Mouse (Mus musculus): ENCODE measurements around the gene Fam207a. TPM values are rescaled to one million over a fixed set of nuclear protein-coding genes. Genes with fewer than 3 reads are reported as not detected.
A peak's percentile ranks its signal among the peaks of the same experiment; 100 is the strongest.

Gene Fam207a
- 39.1 and 40.3 TPM in 2 replicates for polyA plus RNA-seq (2015; fragmentation: Nextera tagmentation; extraction: Ambion mirVana)

DNA sequence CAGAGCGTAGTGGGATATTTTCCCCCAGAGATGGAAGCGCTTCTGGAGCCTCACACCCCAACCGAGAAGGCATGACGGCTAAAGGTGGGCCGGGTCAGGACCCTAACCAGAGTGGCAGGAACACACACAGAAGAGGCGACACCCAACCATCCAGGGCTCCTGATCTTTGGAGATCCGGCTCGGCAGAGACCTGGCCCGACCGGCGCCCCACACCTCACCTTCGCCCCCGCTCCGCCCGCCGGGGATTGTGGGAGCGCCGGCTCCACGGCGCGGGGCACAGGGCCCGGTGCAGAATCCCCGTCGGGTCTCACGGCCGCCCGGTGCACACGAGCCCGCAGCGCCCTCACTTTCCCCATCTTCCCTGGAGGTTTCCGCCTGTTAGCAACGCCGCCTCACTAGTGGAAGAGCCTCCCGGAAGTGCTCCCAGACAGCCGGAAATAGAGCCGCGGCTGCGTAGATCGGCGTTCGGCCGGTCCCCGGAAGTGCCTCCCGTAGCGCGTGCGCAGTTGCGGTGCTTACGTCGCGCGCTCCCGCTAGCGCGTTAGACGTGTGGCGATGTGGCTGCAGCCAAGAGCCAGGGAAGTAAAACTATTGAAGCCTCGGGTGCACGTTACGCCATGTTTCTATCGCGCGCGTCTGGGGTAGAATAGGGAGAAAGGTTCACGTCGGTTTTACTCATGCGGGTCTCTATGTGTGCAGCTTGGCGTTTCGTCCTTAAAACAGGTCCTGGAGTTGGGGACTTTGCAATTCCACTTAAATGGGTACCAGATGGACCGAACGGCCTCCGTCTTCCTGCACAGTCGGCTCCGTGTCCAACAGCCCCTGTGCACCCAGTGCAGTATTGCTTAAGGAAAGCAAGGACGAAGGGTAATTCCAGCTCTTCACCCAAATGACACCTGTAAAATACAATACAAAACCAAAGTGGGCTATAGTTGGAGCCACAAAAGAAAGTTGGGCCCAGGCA, at the start of gene Fam207a:
Fam207a (minus strand) TSS at position 401 of the 964 bp plus-strand sequence.
- peak within 1 kb of the TSS; percentile 62 for H3K4me3 ChIP-seq (replicated peaks)
- H3K9ac ChIP-seq: peak within 1 kb of the TSS; percentile 66
- ATAC-seq: peak; percentile 95
- H3K4me2 ChIP-seq (replicated peaks): peak within 1 kb of the TSS; percentile 89
- no peaks in the 10 kb centered on the region for H3K9me3 ChIP-seq
- H3K27ac ChIP-seq: peak within 1 kb of the TSS; percentile 63
- no peaks in the 10 kb centered on the region for H3K27me3 ChIP-seq (replicated peaks)
- WGBS: under 1% methylated on average over 75 of the region's 75 CpGs
- peaks cover 21% of the 10 kb centered on the region for H3K36me3 ChIP-seq
- H3K4me1 ChIP-seq (replicated peaks): peaks cover 17% of the 10 kb centered on the region

DNA sequence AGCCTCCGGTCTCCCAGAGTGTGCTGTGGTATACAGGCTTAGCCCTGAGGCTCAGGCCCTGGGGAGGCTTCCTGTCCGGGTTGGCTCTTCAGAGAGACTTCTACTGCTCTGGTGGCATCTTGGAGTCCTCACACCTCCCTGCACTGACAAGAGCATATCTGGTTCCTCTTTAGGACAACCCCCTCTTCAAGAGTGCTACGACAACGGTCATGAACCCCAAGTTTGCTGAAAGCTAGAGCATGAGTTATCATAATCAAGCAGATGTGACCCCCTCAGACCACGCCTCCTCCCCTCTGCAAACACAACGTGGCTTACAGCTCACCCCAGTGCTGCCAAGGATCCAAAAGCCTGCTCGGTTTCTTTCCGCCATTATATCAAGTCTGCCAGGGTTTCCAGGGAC, 49.4 kb upstream of the Fam207a start:
- Histone ChIP-seq H3K9me3 (no peaks in the 10 kb centered on the region), H3K27me3 (replicated peaks) (no peaks in the 10 kb centered on the region), H3K27ac (no peak overlapping the region), H3K36me3 (no peaks in the 10 kb centered on the region), H3K4me1 (replicated peaks) (peaks cover 14% of the 10 kb centered on the region), H3K4me2 (replicated peaks) (no peak overlapping the region), H3K9ac (no peak overlapping the region), H3K4me3 (replicated peaks) (no peak overlapping the region)
- WGBS: 78% methylated on average over 8 of the region's 8 CpGs
- ATAC-seq: no peak

DNA sequence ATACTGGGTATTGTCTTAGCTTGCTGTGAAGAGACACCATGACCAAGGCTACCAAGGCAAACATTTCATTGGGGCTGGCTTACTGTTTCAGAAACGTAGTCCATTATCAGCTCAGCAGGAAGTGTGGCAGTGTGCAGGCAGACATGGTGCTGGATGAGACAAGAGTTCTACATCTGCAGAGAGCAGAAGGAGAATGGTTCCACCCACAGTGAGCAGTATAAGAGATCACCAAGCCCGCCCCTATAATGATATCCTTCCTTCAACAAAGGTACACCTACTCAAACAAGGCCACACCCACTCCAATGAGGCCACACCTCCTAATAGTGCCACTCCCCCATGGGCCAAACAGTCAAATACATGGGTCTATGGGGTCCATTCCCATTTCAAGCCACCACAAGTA, 45.9 kb upstream of the Fam207a start:
- no peaks in the 10 kb centered on the region for H3K36me3 ChIP-seq
- no peak overlapping the region for H3K27ac ChIP-seq
- 72% methylated on average over 2 of the region's 2 CpGs for WGBS
- H3K27me3 ChIP-seq (replicated peaks): no peaks in the 10 kb centered on the region
- no peaks in the 10 kb centered on the region for H3K9me3 ChIP-seq
- H3K4me1 ChIP-seq (replicated peaks): no peaks in the 10 kb centered on the region; the same call in 1 of the 2 replicates
- no peak for ATAC-seq
- H3K4me2 ChIP-seq (replicated peaks): no peak overlapping the region
- no peak overlapping the region for H3K9ac ChIP-seq
- no peak overlapping the region for H3K4me3 ChIP-seq (replicated peaks)

DNA sequence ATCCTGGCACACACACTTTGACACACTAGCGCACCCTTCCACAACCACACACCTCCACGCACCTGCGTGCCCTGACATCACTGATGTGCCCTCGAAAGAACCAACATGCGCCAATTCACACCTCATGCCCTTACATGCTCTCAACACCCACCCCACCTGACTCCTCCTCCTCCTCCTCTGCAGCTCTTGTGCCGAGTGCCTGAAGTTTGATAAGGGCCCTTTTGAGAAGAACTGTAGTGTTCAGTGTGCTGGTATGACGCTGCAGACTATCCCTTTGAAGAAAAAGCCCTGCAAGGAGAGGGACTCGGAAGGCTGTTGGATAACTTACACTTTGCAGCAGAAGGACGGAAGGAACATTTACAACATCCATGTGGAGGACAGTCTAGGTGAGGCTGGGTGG, 45.2 kb upstream of the Fam207a start:
- H3K9me3 ChIP-seq: no peaks in the 10 kb centered on the region
- H3K27me3 ChIP-seq (replicated peaks): no peaks in the 10 kb centered on the region
- H3K9ac ChIP-seq: no peak overlapping the region
- no peaks in the 10 kb centered on the region for H3K4me1 ChIP-seq (replicated peaks)
- H3K4me3 ChIP-seq (replicated peaks): no peak overlapping the region
- no peak overlapping the region for H3K4me2 ChIP-seq (replicated peaks)
- WGBS: 83% methylated on average over 9 of the region's 9 CpGs
- no peaks in the 10 kb centered on the region for H3K36me3 ChIP-seq
- H3K27ac ChIP-seq: no peak overlapping the region
- no peak for ATAC-seq

DNA sequence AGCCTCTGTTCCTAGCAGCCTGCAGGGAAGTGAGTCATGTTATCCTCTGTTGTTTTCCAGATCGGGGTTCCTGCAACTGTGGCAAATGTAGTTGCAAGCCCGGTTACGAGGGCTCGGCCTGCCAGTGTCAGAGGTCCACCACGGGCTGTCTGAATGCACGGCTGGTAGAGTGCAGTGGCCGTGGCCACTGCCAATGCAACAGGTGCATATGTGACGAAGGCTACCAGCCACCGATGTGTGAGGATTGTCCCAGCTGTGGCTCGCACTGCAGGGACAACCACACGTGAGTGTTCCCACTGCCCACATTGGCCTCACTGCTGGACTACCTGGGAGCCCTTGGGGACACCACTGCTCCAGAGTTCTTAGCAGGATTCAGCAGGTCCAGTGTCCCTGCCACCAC, 44.5 kb upstream of the Fam207a start:
- 85% methylated on average over 11 of the region's 11 CpGs for WGBS
- no peak overlapping the region for H3K9ac ChIP-seq
- no peaks in the 10 kb centered on the region for H3K9me3 ChIP-seq
- no peak overlapping the region for H3K4me3 ChIP-seq (replicated peaks)
- H3K27ac ChIP-seq: no peak overlapping the region
- H3K4me1 ChIP-seq (replicated peaks): no peaks in the 10 kb centered on the region
- ATAC-seq: no peak
- H3K36me3 ChIP-seq: no peaks in the 10 kb centered on the region
- H3K27me3 ChIP-seq (replicated peaks): no peaks in the 10 kb centered on the region
- H3K4me2 ChIP-seq (replicated peaks): no peak overlapping the region

DNA sequence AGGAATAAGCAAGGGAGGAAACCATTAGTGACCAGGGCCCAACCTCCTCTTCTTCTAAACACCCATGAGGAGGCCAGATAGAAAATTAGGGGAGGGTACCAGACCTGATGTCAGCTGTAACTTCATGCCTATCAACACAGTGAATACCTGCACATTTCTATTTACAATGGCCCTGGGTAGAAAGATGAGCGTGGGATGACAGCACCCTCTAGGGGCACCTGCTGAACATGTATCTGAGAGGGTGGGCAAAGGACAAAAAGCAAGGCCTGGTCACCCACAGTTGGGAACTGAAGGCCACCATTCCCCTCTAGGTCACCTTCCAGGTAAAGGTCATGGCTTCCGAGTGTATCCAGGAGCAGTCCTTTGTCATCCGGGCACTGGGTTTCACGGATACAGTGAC, 42.1 kb upstream of the Fam207a start:
- Histone ChIP-seq H3K9ac (no peak overlapping the region), H3K27me3 (replicated peaks) (no peaks in the 10 kb centered on the region), H3K9me3 (no peaks in the 10 kb centered on the region), H3K4me2 (replicated peaks) (no peak overlapping the region), H3K4me1 (replicated peaks) (no peaks in the 10 kb centered on the region), H3K36me3 (no peaks in the 10 kb centered on the region), H3K4me3 (replicated peaks) (no peak overlapping the region), H3K27ac (no peak overlapping the region)
- no peak for ATAC-seq
- WGBS: 84% methylated on average over 4 of the region's 4 CpGs

DNA sequence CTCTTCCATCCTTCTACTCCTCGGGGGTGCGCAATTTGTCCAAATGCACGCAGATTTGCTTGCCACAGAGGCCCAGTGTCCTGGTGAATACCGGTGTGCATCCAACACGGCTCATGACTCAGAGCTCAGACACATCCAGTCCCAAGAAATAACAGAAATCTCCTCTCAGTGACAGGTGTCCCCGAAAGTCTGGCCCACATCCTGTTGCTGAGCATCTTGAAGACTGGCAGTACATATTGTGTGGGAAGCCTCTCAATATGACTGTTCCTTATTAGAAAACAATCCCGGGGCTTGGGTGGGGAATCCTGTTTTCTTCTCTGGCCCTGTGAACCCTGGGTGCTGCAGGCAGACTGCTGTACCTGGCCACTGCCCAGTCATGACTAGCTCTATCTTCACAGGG, 41.0 kb upstream of the Fam207a start:
- ATAC-seq: no peak
- 89% methylated on average over 7 of the region's 7 CpGs for WGBS

DNA sequence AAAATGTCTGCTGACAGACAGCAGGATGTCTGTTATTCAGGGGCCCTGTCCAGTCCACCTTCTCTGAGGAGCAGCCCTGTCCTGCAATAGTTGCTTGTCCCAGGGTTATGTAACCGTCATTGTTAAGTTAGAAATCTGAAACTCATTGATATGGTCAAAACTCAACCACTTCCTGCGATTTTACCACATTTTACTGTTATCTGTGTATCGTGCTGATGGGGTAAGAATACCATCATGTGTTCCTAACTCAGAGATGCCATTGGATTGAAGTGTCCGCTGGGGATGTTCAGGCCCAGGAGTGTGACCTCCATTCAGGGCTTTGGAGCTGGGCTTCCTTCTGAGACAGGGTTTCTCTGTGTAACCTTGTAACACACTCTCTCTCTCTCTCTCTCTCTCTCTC, 39.3 kb upstream of the Fam207a start:
- no peaks in the 10 kb centered on the region for H3K9me3 ChIP-seq
- H3K4me1 ChIP-seq (replicated peaks): no peaks in the 10 kb centered on the region
- WGBS: 84% methylated on average over 4 of the region's 4 CpGs
- no peaks in the 10 kb centered on the region for H3K27me3 ChIP-seq (replicated peaks)
- H3K36me3 ChIP-seq: no peaks in the 10 kb centered on the region
- no peak overlapping the region for H3K9ac ChIP-seq
- ATAC-seq: no peak
- no peak overlapping the region for H3K4me3 ChIP-seq (replicated peaks)
- no peak overlapping the region for H3K4me2 ChIP-seq (replicated peaks)
- no peak overlapping the region for H3K27ac ChIP-seq

More for the DNA sequence above, 41.0 kb upstream of the Fam207a start:
- no peaks in the 10 kb centered on the region for H3K36me3 ChIP-seq
- no peaks in the 10 kb centered on the region for H3K4me1 ChIP-seq (replicated peaks)
- H3K4me2 ChIP-seq (replicated peaks): no peak overlapping the region
- no peak overlapping the region for H3K4me3 ChIP-seq (replicated peaks)
- H3K9ac ChIP-seq: no peak overlapping the region
- no peak overlapping the region for H3K27ac ChIP-seq
- no peaks in the 10 kb centered on the region for H3K27me3 ChIP-seq (replicated peaks)
- H3K9me3 ChIP-seq: no peaks in the 10 kb centered on the region

DNA sequence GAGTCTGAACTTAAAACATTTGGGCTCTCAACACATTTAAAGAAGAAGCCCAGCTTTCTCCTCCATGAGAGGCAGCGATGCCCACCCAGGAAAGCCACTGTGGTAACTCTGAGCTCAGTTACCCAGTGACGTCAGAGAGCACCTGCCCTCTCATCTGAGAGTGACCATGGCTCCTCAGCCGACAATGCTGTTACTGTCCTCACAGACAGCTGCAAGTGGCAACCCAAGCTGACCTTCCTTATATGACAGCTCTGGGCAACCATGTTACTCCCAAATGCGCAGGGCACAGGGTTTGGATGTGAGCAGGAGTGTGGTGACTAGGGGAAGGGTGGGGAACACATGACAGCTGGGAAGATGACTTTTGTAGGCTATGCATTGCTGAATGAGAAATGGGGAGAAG, 37.7 kb upstream of the Fam207a start:
- 69% methylated on average over 4 of the region's 4 CpGs for WGBS
- Histone ChIP-seq H3K4me3 (replicated peaks) (no peak overlapping the region), H3K9ac (no peak overlapping the region), H3K27me3 (replicated peaks) (no peaks in the 10 kb centered on the region), H3K36me3 (no peaks in the 10 kb centered on the region), H3K9me3 (no peaks in the 10 kb centered on the region), H3K4me1 (replicated peaks) (no peaks in the 10 kb centered on the region), H3K4me2 (replicated peaks) (no peak overlapping the region), H3K27ac (no peak overlapping the region)
- no peak for ATAC-seq

DNA sequence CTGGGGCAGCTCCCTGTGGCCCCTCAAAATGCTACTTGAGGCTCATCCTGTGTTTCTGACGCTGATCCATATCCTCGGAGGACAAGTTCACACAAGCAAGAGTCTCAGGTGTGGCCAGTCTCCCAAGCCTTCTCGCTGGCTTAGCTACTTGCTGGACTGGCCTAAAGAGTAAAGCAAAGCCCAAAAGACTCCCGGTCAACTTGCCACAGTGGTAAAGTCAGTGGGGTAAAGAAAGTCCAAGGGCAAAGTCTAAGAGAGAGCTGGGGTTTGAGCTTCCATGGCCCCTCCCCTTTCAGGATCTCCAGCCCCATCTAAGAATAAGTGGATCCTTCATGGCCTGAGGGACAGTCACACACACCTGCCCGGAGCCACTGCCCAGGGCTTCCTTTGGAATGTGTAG, 36.6 kb upstream of the Fam207a start:
- ATAC-seq: no peak
- WGBS: 83% methylated on average over 5 of the region's 5 CpGs

DNA sequence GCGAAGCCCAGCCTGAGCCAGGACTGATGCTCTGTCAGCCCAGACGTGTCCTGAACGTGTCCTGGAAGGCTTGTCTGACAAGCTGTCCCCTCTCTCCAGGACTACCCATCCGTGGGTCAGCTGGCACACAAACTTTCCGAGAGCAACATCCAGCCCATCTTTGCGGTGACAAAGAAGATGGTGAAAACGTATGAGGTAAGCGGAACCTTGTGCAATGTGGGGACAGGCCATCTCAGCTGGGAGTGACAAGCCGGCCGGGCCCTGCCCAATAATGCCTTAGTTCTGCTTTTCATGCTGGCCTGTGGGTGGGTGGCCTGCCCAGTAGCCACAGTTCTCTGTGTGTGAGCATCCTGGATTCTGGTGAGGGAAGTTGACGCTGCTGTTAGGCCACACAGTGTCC, 35.3 kb upstream of the Fam207a start:
- H3K9ac ChIP-seq: no peak overlapping the region
- no peak overlapping the region for H3K4me2 ChIP-seq (replicated peaks)
- H3K4me3 ChIP-seq (replicated peaks): no peak overlapping the region
- H3K27me3 ChIP-seq (replicated peaks): no peaks in the 10 kb centered on the region
- 78% methylated on average over 11 of the region's 11 CpGs for WGBS
- no peaks in the 10 kb centered on the region for H3K4me1 ChIP-seq (replicated peaks)
- no peak overlapping the region for H3K27ac ChIP-seq
- no peak for ATAC-seq
- no peaks in the 10 kb centered on the region for H3K36me3 ChIP-seq
- no peaks in the 10 kb centered on the region for H3K9me3 ChIP-seq

More for the DNA sequence above, 36.6 kb upstream of the Fam207a start:
- Histone ChIP-seq H3K9ac (no peak overlapping the region), H3K36me3 (no peaks in the 10 kb centered on the region), H3K27me3 (replicated peaks) (no peaks in the 10 kb centered on the region), H3K9me3 (no peaks in the 10 kb centered on the region), H3K4me2 (replicated peaks) (no peak overlapping the region), H3K4me3 (replicated peaks) (no peak overlapping the region), H3K4me1 (replicated peaks) (no peaks in the 10 kb centered on the region), H3K27ac (no peak overlapping the region)

DNA sequence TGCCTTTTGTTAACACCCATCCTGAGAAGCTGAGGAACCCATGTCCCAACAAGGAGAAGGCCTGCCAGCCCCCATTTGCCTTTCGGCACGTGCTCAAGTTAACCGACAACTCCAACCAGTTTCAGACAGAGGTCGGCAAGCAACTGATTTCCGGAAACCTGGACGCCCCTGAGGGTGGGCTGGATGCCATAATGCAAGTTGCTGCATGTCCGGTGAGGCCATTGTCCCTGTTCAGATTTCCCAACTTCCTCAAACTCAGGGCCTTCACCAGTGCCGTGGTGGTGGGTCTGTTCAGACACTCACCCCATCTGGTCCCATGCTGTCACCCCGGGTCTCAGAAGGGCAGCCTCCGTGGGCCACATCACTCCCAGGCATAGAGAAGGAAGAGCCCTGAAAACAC, 33.0 kb upstream of the Fam207a start:
- 92% methylated on average over 10 of the region's 10 CpGs for WGBS

DNA sequence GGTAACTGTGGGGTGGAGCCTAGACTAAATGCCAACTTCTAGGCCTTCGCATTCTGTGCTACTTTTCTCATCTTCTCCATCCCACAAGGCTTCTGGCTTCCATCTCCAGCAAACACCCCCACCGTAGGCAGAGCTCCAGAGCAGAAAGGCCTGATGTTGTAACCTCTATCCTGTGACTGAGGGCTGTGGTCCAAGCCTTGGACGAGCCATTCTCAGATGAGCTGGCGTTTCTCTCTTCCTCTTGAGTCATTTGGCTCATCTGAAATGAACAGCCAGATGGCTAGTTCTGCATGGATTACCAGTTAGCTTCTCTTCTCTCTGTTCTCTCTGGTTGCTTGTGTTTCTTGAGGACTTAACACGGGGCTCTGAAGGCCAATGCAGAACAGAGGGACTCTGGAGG, 29.3 kb upstream of the Fam207a start:
- 78% methylated on average over 5 of the region's 5 CpGs for WGBS
- Histone ChIP-seq H3K9me3 (no peaks in the 10 kb centered on the region), H3K4me1 (replicated peaks) (no peaks in the 10 kb centered on the region), H3K9ac (no peak overlapping the region), H3K36me3 (no peaks in the 10 kb centered on the region), H3K27me3 (replicated peaks) (no peaks in the 10 kb centered on the region), H3K4me3 (replicated peaks) (no peak overlapping the region), H3K27ac (no peak overlapping the region), H3K4me2 (replicated peaks) (no peak overlapping the region)
- ATAC-seq: no peak

More for the DNA sequence above, 33.0 kb upstream of the Fam207a start:
- Histone ChIP-seq H3K9ac (no peak overlapping the region), H3K27ac (no peak overlapping the region), H3K4me3 (replicated peaks) (no peak overlapping the region), H3K4me1 (replicated peaks) (no peaks in the 10 kb centered on the region), H3K4me2 (replicated peaks) (no peak overlapping the region), H3K27me3 (replicated peaks) (no peaks in the 10 kb centered on the region), H3K36me3 (no peaks in the 10 kb centered on the region), H3K9me3 (no peaks in the 10 kb centered on the region)
- no peak for ATAC-seq

Measured in intestine, embryonic 15.5 days (tissue).